Mouse (Mus musculus) lung, adult 18-20 months (tissue): ENCODE measurements at regions not wholly inside any gene's neighbourhood (a gene's known extent, or its start where the extent isn't known, plus 50 kb on each side); places are given as distances from the start of the nearest gene placed in this dataset.

Experiments used
- DNase-seq, 2 experiments: peaks; one replicate each; pipeline ENCODE4 v3.0.0; 2022; ENCODE audit warnings: mixed read lengths in 2 of 2

DNA sequence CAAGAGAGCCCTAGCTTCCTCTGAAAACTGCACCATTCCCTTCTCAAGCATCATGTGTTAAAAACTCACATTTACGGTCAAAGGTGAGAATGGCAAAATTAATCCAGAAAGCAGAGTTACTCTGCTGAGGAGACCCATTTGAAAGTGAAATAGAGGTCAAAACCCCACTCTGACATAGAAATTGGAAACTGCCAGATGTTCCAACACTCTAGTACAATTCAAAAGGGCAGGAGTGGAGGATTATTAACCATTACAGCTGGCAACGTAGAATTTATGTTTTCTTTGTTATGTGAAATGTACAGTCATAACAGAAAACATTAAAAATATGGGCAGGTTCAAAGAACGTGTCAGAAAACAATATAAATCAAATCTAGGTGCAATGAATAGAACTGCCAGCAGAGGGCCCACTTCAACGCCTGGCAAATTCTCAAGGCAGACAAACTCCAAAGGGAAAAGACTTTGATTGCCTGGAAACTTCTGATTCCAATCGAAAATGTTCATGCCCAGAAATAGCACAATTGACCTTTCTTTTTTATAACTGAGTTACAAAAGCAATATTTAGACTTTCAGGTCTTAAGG, 54.2 kb upstream of the Rfpl4b start:
- DNase-seq: peak; percentile 18 to 54

DNA sequence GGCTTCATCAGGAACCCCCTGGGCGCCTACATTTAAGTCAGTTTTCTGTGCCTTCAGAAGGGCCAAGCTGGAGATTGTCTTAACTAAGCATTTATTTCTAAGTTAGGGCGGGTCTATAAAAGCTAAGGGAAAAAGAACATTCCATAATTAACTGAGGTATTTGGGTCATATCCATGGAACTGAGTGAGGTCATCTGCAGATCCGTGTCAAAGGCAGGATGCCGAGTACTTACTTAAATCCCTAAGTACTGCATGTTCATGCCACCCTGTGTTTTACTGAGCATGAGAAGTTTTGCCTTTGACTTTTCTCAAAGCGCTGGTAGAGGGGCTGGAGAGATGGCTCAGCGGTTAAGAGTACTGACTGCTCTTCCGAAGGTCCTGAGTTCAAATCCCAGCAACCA, 57.7 kb upstream of the Rfpl4b start:
- peak in 1 of 2 experiments; percentile 19 for DNase-seq

DNA sequence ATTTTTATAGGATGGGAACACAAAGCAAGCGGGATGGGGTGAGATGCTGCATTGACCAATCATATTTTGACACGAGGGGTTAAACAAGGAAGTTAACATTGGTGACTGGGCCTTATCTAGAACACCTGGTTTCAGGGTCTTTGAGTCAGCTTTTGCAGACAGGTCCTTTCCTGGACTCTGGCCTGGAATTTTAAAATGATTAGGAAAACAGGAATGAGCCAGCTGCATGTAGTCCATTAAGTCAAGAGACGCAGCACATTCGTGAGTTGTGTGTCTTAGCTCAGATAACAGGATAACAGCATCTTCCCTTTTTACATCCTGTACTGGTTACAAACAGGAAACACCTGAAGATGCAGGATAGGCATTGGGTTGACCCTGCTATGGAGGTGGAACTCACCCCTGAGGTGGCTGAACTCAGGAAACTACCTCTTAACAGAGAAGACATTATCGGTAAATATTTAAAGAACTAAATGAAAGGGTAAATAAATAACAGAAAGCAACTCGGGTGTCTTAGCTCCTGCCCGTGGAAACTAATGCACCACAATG, 59.1 kb upstream of the Rfpl4b start:
- DNase-seq: no peak

DNA sequence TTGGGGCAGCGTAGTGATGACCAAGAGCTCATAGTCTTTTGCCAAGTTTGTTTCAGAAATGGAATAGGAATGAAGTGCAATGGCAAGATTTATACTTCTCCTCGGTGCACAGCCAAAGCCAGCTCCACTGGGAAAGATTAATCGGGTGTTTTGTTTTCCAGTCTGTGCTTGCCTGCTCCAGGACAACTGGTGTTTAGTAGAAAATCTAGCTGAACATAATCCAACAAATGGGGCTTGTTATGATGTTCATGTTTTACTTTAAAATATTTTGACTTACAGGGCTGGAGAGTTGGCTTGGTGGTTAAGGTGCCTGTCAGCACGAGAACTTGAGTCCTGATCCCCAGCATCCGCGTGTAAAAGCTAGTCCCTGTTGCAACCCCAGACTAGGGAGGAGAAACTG, 60.6 kb upstream of the Rfpl4b start:
- peak; percentile 35 to 60 for DNase-seq

DNA sequence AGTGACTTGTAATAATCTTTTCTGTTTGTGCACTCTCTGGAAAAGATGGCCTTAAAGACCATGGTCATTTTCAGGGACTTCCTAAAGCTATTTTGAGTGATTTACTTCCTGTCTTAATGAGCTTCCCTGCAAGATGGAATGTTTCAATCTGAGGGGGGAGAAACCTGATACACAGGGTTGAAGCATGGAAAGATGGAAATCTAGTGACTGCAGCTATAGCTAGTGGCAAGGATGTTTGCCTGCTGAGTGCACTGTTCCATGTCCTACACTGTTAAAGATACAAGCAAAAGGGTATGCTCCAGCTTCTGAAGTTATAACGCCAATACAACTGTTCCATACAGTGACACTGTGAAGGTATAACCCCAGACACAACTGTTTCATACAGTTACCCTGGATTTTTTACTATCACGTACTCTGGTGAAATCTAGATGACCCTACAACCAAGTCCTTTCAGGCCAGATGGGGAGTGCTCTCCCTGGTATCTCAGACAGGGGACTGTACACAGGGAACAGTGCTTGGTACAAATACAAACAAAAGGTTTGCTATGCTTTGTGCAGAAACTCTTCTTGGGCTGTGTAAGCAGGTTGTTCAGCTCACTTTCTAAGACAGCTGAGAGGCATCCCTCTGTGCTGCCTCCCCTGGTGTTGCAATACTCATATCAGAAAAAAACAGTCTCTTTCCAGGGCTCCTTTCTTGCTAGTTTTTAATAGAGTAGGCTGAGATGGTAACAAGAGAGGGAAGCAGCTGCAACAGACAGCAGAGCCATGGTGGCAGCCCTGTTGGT, 62.4 kb upstream of the Rfpl4b start:
- no peak for DNase-seq

DNA sequence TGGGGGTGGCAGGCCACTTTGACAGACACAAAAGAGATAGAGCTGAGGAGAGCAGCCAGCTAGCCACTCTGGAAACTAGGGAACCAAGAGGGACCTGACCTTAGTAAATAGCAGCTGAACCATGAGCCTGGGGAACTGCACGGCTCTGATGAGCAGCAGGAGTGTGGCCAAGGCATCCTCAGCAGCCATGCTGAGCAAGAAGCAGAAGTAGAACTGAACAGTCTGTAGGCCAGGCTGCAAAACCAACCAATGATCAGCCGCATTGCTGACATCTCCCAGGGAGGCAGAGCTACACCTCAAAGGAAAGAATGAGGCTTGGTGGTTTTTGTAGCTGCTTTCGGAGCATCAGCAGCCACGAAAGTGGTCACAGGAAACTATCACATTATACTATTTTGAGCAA, 63.1 kb upstream of the Rfpl4b start:
- DNase-seq: no peak

DNA sequence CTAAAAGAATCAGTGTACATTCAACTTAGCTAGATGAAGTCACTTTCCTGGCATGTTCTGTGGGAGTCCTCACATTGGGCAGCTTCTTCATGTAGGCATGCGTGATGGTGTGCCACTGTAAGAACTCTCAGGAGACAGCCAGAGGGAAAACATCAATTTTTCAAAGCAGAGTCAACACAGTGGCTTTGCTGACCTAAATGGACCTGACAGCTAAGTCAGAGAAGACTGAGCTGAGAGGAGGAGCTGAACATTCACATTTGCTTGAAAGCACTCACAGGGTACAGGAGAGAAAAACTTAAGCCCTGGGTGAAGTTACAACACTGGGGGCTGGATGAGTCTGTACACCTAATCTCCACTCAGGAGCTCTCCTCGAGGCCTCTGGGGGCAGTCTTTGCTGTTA, 64.9 kb upstream of the Rfpl4b start:
- DNase-seq: no peak

DNA sequence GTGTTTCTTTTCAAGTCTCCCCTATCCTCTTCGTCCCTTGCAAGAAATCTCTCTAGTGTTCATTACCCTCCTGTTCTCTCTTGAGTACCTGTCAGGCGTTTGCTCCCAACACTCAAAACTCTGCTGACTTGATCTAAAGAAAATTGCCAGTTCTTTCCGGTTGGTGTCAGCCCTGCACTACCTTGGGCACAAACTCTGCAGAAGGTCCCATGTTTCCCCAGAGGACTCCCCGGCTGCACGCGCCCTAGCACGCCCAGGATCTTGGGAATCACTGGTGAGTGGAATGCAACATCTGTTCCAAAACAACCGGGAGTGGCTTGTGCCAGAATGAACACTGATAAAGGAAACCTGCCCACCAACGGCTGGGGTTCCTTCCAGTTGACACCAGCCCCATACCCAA, 66.3 kb upstream of the Rfpl4b start:
- DNase-seq: peak in 1 of 2 experiments; percentile 11

DNA sequence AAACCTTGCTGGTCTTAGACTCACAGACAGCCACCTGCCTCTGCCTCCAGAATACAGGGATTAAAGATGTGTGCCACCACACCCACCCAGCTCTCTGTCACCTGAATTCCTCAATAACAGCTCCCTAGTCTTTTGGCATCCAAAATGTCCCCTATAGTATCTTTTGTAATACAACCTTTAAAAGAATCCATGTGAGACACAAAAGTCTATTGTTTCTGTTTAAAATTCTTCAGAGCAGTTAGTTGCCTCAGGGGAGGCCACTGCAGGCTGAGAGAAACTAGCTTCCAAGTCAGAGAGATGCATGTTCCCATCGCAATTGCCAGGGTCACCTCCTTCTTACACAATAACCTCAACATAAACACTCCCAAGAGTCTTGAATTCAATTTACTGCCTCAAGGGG, 70.6 kb upstream of the Lama4 start:
- no peak for DNase-seq

DNA sequence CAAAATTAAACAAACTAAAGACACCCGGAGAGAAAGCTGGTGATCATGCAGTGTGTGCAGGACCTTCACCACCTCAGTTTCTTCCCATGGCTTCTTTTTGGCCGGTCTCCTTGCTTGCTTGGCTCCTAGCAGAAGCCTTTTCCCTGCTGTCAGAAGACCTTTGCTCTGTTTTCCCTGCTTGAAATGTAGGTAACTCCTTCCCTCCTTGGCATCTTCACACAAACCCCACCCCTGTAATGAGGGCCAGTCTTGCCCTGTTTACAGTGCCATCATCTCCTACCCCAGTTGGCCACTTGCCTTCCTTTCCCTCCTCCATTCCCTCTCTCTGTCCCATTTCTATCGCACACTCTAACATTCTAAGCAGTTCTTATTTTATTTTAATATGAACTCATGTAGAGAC, 69.7 kb upstream of the Lama4 start:
- no peak for DNase-seq

DNA sequence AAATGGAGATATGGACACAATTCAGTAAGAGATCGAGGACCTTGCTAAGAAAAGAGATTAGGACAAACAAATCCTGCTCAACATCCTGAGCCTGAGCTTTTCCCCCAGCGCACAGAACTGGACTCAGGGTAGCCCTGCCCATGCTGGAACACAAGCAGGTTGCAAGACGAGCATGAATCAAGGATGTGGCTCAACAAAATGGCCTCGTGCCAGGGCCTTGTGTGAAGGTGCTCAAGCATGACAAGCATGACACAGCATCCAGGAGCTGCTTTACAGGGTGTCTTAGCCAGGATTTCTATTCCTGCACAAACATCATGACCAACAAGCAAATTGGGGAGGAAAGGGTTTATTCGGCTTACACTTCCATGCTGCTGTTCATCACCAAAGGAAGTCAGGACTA, 67.7 kb upstream of the Lama4 start:
- no peak for DNase-seq

DNA sequence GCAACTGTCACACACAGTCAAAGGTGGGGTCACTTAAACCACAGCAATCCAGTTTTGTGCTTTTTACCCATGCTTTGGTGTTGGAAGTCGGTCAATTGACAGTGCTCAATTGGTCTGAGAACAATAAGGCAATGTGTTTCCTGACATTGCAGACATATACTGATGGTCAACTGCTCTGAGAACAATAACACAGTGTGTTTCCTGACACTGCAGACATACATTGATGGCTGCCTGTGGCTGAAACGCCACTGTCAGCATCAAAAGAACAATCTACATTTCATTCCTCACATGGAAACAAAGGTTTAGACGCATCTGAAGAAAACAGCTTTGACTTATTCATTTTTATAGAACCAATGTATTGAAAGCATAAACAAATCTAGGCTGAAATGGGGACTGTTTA, 59.2 kb upstream of the Lama4 start:
- DNase-seq: no peak

DNA sequence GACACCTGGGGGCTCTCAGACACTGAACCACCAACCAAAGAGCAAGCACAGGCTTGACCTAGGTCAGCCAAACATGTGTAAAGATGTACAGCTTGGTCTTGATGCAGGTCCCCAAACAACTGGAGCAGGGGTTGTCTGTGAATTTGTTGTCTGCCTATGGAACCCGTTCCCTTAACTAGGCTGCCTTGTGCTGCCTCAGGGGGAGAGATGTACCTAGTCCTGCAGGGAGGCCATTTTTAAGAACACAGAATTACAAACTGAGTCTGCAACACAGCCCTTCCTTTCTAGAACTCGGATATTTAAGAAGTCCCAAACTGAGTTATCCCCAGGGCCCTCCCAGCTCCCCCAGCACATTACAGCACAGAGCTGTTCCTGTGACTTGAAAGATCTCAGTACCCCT, 57.5 kb upstream of the Lama4 start:
- no peak for DNase-seq

DNA sequence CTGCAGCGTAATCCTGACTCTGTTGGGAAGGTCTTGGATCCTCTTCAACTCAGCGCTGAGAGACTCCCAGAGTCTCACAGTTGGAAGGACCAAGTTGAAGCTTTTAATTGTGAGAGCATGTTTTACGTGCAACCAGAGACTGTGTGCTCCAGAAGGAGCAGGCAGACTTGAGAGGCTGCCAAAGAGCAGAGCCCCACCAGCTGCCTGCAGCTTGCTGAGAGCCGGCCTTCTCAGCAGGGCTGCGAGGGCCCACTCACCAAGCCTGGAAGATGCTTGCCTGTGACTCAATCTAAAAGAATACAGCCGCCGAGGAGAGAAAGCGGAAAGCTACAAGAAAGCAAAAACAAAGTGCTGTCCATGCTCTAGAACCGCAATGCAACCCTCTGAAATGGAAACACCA, 57.0 kb upstream of the Lama4 start:
- DNase-seq: peak; percentile 65 to 75

DNA sequence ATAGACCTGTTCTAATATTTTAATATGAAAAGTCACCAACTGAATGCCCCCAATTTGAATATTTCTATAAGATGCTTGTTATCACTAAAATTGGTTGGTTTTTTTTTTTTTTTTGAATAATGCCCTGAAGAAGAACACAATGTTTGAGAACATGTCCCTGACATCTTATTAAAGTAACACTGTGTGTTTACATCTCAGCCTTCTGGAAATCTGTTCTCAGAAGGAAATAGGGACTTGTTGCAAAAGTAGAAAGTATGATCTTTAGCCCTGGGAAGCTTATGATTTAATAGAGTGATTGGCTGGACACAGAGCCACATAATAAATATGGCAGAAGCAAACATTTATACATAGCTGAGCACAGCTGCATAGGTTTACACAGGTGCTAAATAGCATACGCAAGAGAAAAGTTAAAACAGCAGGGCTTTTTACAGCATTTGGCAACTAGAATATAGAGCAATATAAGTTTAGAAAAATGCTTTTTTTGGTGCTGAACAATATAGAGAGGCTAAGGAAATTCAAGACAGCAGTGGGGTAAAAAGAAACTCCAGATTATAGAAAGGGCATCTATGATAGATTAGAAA, 56.1 kb upstream of the Lama4 start:
- no peak for DNase-seq

DNA sequence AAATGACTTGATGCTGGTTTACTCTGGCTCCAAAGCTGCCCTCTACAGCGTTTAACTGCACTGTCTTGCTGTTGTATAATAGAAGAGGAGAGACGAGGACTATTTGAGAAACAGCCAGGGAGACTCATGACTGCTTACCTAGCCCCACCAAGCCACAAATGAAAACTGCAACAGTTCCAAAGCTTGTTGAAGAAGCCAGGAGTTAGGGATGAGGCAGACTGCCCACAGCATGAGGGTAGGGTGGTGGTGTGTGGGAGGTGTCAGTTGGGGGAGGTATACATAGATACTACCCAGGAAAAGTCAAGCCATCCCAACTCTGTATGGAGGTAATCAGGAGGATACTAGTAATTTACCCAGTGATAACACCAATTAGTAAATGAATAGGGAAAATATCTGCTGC, 55.5 kb upstream of the Lama4 start:
- no peak for DNase-seq

DNA sequence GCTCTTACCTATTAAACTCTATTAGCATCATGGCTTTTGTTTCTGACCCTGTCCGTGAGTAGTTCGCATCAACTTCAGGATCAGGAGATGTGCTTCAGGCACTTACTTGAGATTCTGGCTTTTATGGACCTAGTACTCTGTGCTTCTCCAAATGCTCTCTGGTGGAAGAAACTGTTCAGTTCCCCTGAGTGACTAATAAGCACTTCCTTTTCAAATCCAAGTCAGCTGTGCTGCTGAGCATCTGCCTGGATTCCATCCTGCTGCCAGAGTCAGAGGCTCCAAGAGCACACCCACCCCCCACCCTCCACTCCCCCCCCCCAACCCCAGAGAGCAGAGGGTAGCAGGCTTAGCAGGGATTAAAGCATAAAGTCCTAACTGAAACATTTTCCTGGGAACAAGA, 52.3 kb upstream of the Lama4 start:
- DNase-seq: no peak
